Mouse (Mus musculus) MEL (cell line): ENCODE data around the gene Nfkbil1. TPM values are rescaled to one million over a fixed set of nuclear protein-coding genes. Genes with fewer than 3 reads are reported as not detected.
A peak's percentile ranks its signal among the peaks of the same experiment; 100 is the strongest.

ENCODE experiments used
- DNase-seq: peaks from one replicate; pipeline ENCODE4 v3.0.0; 2011; ENCODE audit warnings: low read depth, low spot score
- H3K27ac ChIP-seq: 2 replicates; pipeline ENCODE4 v1.5.1; 2012; ENCODE audit warnings: low read depth, mild to moderate bottlenecking, control low read depth, low read length, moderate library complexity; ENCODE audit not compliant: control insufficient read depth
- H3K27me3 ChIP-seq, 2 experiments: fragments of 150-350 bp in 1 of 2; sonication (generic) in 1 of 2; 2 replicates each; pipeline ENCODE4 v1.6.1; 2012; ENCODE audit warnings: low read length in 2 of 2, mild to moderate bottlenecking in 2 of 2, improper control_type of control experiment in 1 of 2, moderate library complexity in 1 of 2; ENCODE audit not compliant: insufficient read depth in 2 of 2, control insufficient read depth in 1 of 2
- H3K36me3 ChIP-seq, 2 experiments: 2 replicates each; pipeline ENCODE4 v1.6.1; 2012 to 2014; ENCODE audit warnings: low read length in 2 of 2, improper control_type of control experiment in 1 of 2, inconsistent platforms in 1 of 2, mild to moderate bottlenecking in 1 of 2; ENCODE audit not compliant: insufficient read depth in 2 of 2, control insufficient read depth in 1 of 2
- H3K4me1 ChIP-seq, 2 experiments: fragments of 150-350 bp in 1 of 2; sonication (generic) in 1 of 2; 2 replicates each; pipeline ENCODE4 v1.6.1; 2012; ENCODE audit warnings: low read length in 2 of 2, improper control_type of control experiment in 1 of 2, mild to moderate bottlenecking in 1 of 2; ENCODE audit not compliant: insufficient read depth in 2 of 2, control insufficient read depth in 1 of 2
- H3K4me3 ChIP-seq, 2 experiments: fragments of 150-350 bp in 1 of 2; sonication (generic) in 1 of 2; 2 replicates each; pipeline ENCODE4 v1.5.1; 2012; ENCODE audit warnings: low read depth in 2 of 2, low read length in 2 of 2, mild to moderate bottlenecking in 2 of 2, moderate library complexity in 2 of 2, control low read depth in 1 of 2, improper control_type of control experiment in 1 of 2; ENCODE audit not compliant: control insufficient read depth in 1 of 2, insufficient read depth in 1 of 2
- H3K79me2 ChIP-seq: 2 replicates; pipeline ENCODE4 v1.6.1; 2012; ENCODE audit warnings: mild to moderate bottlenecking, low read length, moderate library complexity; ENCODE audit not compliant: control insufficient read depth, poor library complexity, insufficient read depth
- H3K9ac ChIP-seq: 2 replicates; pipeline ENCODE4 v1.6.1; 2012; ENCODE audit warnings: low read depth, mild to moderate bottlenecking, control low read depth, low read length, moderate library complexity; ENCODE audit not compliant: control insufficient read depth, poor library complexity, severe bottlenecking
- H3K9me3 ChIP-seq: fragments of 150-350 bp; sonication (generic); replicated peaks from 2 replicates; pipeline ENCODE4 v1.6.1; 2012; ENCODE audit warnings: mild to moderate bottlenecking, low read length, improper control_type of control experiment, moderate library complexity; ENCODE audit not compliant: insufficient read depth
- BHLHE40 ChIP-seq: IDR thresholded peaks from 2 replicates; pipeline ENCODE4 v1.6.1; 2012; ENCODE audit warnings: low read depth, mild to moderate bottlenecking, inconsistent platforms, low read length, improper control_type of control experiment, borderline replicate concordance
- CTCF ChIP-seq, 3 experiments: IDR thresholded peaks in 2 of 3; conservative IDR thresholded peaks in 1 of 3; 2 replicates each; pipeline ENCODE4 v1.5.1; 2011 to 2012; ENCODE audit warnings: low read length in 3 of 3, low read depth in 2 of 3, mild to moderate bottlenecking in 2 of 3, improper control_type of control experiment in 1 of 3, inconsistent platforms in 1 of 3, mixed read lengths in 1 of 3, moderate library complexity in 1 of 3; ENCODE audit not compliant: control insufficient read depth in 1 of 3, insufficient read depth in 1 of 3, poor library complexity in 1 of 3, severe bottlenecking in 1 of 3
- E2F4 ChIP-seq: IDR thresholded peaks from 2 replicates; pipeline ENCODE4 v1.6.1; 2011; ENCODE audit warnings: low read depth, low read length, improper control_type of control experiment, borderline replicate concordance
- HCFC1 ChIP-seq: IDR thresholded peaks from 2 replicates; pipeline ENCODE4 v1.6.1; 2012; ENCODE audit warnings: low read depth, mild to moderate bottlenecking, inconsistent platforms, low read length, improper control_type of control experiment, moderate library complexity
- JUND ChIP-seq: IDR thresholded peaks from 2 replicates; pipeline ENCODE4 v1.6.1; 2011; ENCODE audit warnings: low read depth, mild to moderate bottlenecking, improper control_type of control experiment, low read length
- MYC ChIP-seq: IDR thresholded peaks from 2 replicates; pipeline ENCODE4 v1.6.1; 2011; ENCODE audit warnings: low read depth, mild to moderate bottlenecking, low read length, improper control_type of control experiment, moderate library complexity
- NELFE ChIP-seq: IDR thresholded peaks from 2 replicates; pipeline ENCODE4 v1.6.1; 2011; ENCODE audit warnings: low read depth, low read length, improper control_type of control experiment
- NRF1 ChIP-seq: IDR thresholded peaks from 2 replicates; pipeline ENCODE4 v1.6.1; 2014; ENCODE audit warnings: low read depth, mild to moderate bottlenecking, inconsistent platforms, low read length, improper control_type of control experiment, moderate library complexity; ENCODE audit not compliant: poor library complexity, insufficient read depth, severe bottlenecking
- POLR2A ChIP-seq, 2 experiments: IDR thresholded peaks; 2 replicates each; pipeline ENCODE4 v1.6.1; 2011 to 2012; ENCODE audit warnings: low read length in 2 of 2, mild to moderate bottlenecking in 2 of 2, control low read depth in 1 of 2, improper control_type of control experiment in 1 of 2, low read depth in 1 of 2, moderate library complexity in 1 of 2; ENCODE audit not compliant: control insufficient read depth in 1 of 2, insufficient read depth in 1 of 2, poor library complexity in 1 of 2
- POLR2AphosphoS2 ChIP-seq: IDR thresholded peaks from 2 replicates; pipeline ENCODE4 v1.6.1; 2011; ENCODE audit warnings: low read length, improper control_type of control experiment
- POLR2AphosphoS5 ChIP-seq: IDR thresholded peaks from 2 replicates; pipeline ENCODE4 v1.6.1; 2012; ENCODE audit warnings: low read depth, borderline replicate concordance, mild to moderate bottlenecking, inconsistent platforms, low read length, moderate library complexity, mixed read lengths
- RAD21 ChIP-seq: IDR thresholded peaks from 2 replicates; pipeline ENCODE4 v1.6.1; 2011; ENCODE audit warnings: mild to moderate bottlenecking, low read depth, low read length, improper control_type of control experiment
- SIN3A ChIP-seq: IDR thresholded peaks from 2 replicates; pipeline ENCODE4 v1.6.1; 2012; ENCODE audit warnings: low read length, improper control_type of control experiment, inconsistent platforms
- SMC3 ChIP-seq: IDR thresholded peaks from 2 replicates; pipeline ENCODE4 v1.6.1; 2011; ENCODE audit warnings: low read depth, low read length, improper control_type of control experiment
- TBP ChIP-seq: IDR thresholded peaks from 2 replicates; pipeline ENCODE4 v1.8.0; 2011; ENCODE audit warnings: low read depth, low read length, improper control_type of control experiment
- UBTF ChIP-seq: IDR thresholded peaks from 2 replicates; pipeline ENCODE4 v1.6.1; 2012; ENCODE audit warnings: low read depth, mild to moderate bottlenecking, inconsistent platforms, low read length, improper control_type of control experiment, moderate library complexity, borderline replicate concordance; ENCODE audit not compliant: insufficient read depth
- USF1 ChIP-seq: IDR thresholded peaks from 2 replicates; pipeline ENCODE4 v1.6.1; 2014; ENCODE audit warnings: low read depth, mild to moderate bottlenecking, inconsistent platforms, low read length, improper control_type of control experiment, moderate library complexity
- ZKSCAN1 ChIP-seq: IDR thresholded peaks from 2 replicates; pipeline ENCODE4 v1.6.1; 2012; ENCODE audit warnings: low read depth, mild to moderate bottlenecking, inconsistent platforms, low read length, improper control_type of control experiment, moderate library complexity
- ZMIZ1 ChIP-seq: IDR thresholded peaks from 2 replicates; pipeline ENCODE4 v1.6.1; 2012; ENCODE audit warnings: low read depth, mild to moderate bottlenecking, inconsistent platforms, low read length, improper control_type of control experiment, moderate library complexity
- ZNF384 ChIP-seq: IDR thresholded peaks from 2 replicates; pipeline ENCODE4 v1.6.1; 2012; ENCODE audit warnings: low read depth, mild to moderate bottlenecking, inconsistent platforms, low read length, improper control_type of control experiment
- polyA plus RNA-seq, 2 experiments: library from polyadenylated mRNA; stranded (reverse) in 1 of 2; unstranded in 1 of 2; fragments of >175 nt in 1 of 2; fragments of >200 nt in 1 of 2; gene quantifications; 2 replicates each; pipeline versions ENCODE4 v1.2.1 to v1.2.4; 2012; ENCODE audit warnings: low replicate concordance in 2 of 2, low read depth in 1 of 2; ENCODE audit not compliant: insufficient read length in 2 of 2, insufficient read depth in 1 of 2, missing spikeins in 1 of 2
- total RNA-seq: library from RNA; depleted of rRNA; stranded (reverse); fragments of 300-350 nt; gene quantifications from 2 replicates; pipeline ENCODE4 v1.2.3, GENCODE M21; 2012

Nfkbil1 gene
- total and polyA plus RNA-seq, 3 experiments = 10.3 to 26.0 TPM; not detected in 1

DNA sequence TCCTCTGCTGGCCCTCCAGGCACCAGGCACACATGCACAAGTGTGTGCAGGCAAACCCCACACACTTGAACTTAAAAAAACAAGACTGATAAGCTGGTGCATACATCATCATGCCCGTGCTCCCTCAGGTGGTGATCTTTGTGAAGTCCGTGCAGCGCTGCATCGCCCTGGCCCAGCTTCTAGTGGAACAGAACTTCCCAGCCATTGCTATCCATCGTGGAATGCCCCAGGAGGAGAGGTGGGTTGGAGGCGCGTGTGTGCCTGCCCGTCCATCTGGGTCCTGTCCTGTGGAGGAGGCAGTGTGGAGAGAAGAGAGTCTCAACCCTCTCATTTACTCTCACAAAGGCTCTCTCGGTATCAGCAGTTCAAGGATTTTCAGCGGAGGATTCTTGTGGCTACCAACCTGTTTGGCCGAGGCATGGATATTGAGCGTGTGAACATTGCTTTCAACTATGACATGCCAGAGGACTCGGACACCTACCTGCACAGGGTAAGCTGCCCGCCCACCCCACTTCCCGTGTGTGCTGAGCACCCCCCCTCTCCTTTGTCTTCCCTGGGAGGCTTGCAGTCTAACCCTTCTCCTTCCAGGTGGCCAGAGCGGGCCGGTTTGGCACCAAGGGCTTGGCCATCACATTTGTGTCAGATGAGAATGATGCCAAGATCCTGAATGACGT lies 17.2 kb upstream of the Nfkbil1 start:
- Histone ChIP-seq H3K27ac (no peak overlapping the region), H3K36me3 (peaks cover 0 to 14% of the 10 kb centered on the region in 2 experiments; a peak in 2 of 4 replicates), H3K79me2 (peaks cover 2% of the 10 kb centered on the region; the same call in 1 of the 2 replicates), H3K4me3 (no peak overlapping the region), H3K27me3 (no peaks in the 10 kb centered on the region), H3K9me3 (no peaks in the 10 kb centered on the region), H3K9ac (no peak overlapping the region), H3K4me1 (peaks cover 0 to 4% of the 10 kb centered on the region in 2 experiments; a peak in 2 of 4 replicates)
- no peak for DNase-seq
- TF ChIP-seq POLR2AphosphoS2 (peak; percentile 63; the same call in 1 of the 2 replicates), ZMIZ1 (peak; percentile 15; the same call in 1 of the 2 replicates), NRF1 (no peak)

DNA sequence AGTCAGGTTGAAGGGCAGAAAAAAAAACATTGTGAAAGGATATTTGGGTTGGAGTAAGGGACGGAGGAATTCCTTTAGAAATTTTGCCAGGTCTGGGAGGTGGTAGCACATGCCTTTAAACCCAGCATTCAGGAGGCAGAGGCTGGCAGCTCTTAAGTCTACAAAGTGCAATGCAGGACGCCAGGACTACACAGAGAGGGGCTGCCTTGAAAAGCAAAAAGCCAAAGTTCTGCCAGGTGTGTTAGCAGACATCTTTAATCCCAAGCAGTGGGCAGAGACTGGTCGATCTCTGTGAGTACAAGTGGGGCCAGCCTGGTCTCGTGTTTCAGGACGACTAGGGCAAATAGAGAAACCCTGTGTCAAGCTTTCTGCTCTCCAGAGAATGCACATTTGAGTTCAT lies 16.4 kb upstream of the Nfkbil1 start:
- no peaks in the 10 kb centered on the region for H3K9me3 ChIP-seq
- no peak overlapping the region for H3K27ac ChIP-seq
- peaks cover 0 to 22% of the 10 kb centered on the region in 2 experiments; a peak in 2 of 4 replicates for H3K36me3 ChIP-seq
- no peak for DNase-seq
- no peaks in the 10 kb centered on the region for H3K27me3 ChIP-seq
- H3K4me3 ChIP-seq = no peak overlapping the region
- no peak for TF ChIP-seq SMC3
- no peak for TF ChIP-seq RAD21
- no peak; a peak in 1 of 4 replicates for TF ChIP-seq POLR2A (IDR thresholded peaks at IDR 0.05; ENCODE audit: control insufficient read depth in 1 of 2, insufficient read depth in 1 of 2, low read depth in 1 of 2, low read length in 2 of 2, poor library complexity in 1 of 2)
- TF ChIP-seq ZKSCAN1 = no peak
- no peak for TF ChIP-seq TBP
- TF ChIP-seq JUND = no peak
- TF ChIP-seq ZMIZ1 = no peak
- TF ChIP-seq ZNF384 = no peak
- no peak for TF ChIP-seq E2F4
- no peak for TF ChIP-seq MYC
- TF ChIP-seq NELFE = no peak
- TF ChIP-seq CTCF (IDR thresholded peaks at IDR 0.05 in 2 of 3, conservative IDR thresholded peaks at IDR 0.05 in 1 of 3; ENCODE audit: control insufficient read depth in 1 of 3, insufficient read depth in 1 of 3, low read depth in 2 of 3, low read length in 3 of 3, poor library complexity in 1 of 3, severe bottlenecking in 1 of 3) = no peak
- TF ChIP-seq NRF1 = no peak
- TF ChIP-seq USF1 = no peak
- no peak for TF ChIP-seq SIN3A
- no peak for TF ChIP-seq UBTF
- TF ChIP-seq POLR2AphosphoS5 = no peak
- TF ChIP-seq HCFC1 = no peak
- TF ChIP-seq BHLHE40 = no peak
- TF ChIP-seq, all 39 proteins: peak for 0
- Histone ChIP-seq H3K4me1 (peaks cover 0 to under 1% of the 10 kb centered on the region in 2 experiments; a peak in 2 of 4 replicates), H3K79me2 (peaks cover 4% of the 10 kb centered on the region; the same call in 1 of the 2 replicates), H3K9ac (no peak overlapping the region)
